Mouse (Mus musculus) CD4-positive naive resting alpha-beta T cell, adult 76 days (primary cell): ENCODE results near the gene Cntnap4. TPM values are rescaled to one million over a fixed set of nuclear protein-coding genes. Genes with fewer than 3 reads are reported as not detected.

Source experiments
- total RNA-seq: library from RNA; stranded (reverse); gene quantifications from one replicate; pipeline ENCODE4 v1.2.4, GENCODE M21; 2023

The Cntnap4 gene
- total RNA-seq: not detected

DNA sequence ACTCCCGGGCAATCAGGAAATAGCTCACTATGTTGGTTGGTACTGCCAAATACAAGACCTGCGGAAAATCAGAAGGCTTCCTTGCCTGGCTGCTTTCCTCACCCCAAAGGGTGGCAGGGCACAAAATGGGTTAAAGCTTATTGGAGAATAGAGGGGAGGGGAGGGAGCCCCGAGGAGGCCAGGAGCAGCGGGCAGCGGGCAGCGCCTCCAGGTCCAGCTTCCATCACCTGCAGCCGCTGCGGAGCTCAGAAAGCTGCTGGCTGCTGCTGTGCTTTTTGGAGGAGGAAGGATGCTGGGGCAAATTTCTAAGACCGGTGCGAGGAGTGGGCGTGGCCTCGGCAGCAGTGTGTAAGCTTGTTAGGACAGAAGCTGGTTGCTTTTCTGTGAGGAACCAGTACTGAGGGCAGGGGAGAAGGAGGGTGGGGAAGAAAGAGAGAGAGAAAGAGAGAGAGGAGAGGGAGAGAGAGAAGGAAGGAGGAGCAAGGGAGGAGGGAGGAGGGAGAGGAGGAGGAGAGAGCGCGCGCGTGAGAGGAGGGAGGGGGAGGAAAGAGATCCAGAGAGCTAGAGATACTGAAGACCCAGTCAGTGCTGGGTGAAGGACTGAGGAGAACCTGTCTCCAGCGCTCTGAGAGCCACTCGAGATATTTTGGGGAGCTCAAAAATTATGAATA lies at the start of gene Cntnap4:
TSS of gene Cntnap4 (plus strand) at position 573 of the 671 bp plus-strand sequence.

